Mouse (Mus musculus): ENCODE data around the gene Dcst2.
A peak's percentile ranks its signal among the peaks of the same experiment; 100 is the strongest.

Dcst2 gene

GRCm38 (mm10) chr3:89360237-89360636 lies 1.5 kb upstream of the Dcst2 start:
- no peak for DNase-seq (ENCODE audit: low read depth, low spot score)

GRCm38 (mm10) chr3:89364631-89365030 lies 2.9 kb downstream of the Dcst2 start:
- no peak for DNase-seq (ENCODE audit: low read depth, low spot score)

- no peak for DNase-seq (ENCODE audit: low read depth, low spot score)
These were observed 3.3 kb downstream of the Dcst2 start, which contains the start of gene Dcst1 for GRCm38 (mm10) chr3:89365153-89365485. Dcst1 (minus strand) TSS chr3:89365253.

GRCm38 (mm10) chr3:89365486-89366414 lies 4.0 kb downstream of the Dcst2 start:
- DNase-seq (ENCODE audit: low read depth, low spot score), result no peak

GRCm38 (mm10) chr3:89367338-89367737 lies 5.6 kb downstream of the Dcst2 start:
- DNase-seq (ENCODE audit: low read depth, low spot score), result no peak

DNA sequence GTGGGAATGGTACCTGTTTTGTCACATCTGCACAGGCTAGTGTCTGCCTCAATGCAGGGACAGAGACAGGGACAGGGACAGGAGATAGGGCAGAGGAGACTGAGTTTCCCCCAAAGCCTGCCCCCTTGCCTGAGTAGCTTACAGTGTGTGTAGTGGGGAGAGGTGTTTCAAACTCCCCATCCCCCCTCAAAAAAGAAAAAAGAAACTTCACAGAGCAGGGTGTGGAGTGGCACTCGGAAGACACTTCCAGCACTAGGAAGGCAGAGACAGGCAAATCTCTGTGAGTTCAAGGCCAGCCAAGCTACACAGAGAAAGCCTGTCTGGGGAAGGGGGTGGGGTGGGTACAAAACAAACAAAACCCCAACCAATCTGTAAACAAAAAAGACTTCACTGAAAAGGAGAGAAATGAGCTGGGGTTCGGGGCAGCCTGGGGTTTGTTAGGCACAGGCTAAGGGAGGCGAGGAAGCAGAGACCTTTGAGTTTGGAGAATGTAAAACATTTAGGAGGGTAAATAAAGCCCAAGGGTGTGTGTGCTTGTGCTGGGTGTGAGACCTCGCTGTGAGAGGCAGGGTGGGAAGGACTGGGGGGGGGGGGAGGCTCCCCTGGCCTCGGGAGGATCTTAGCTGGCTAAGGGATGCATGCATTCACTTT lies 11.9 kb downstream of the Dcst2 start:
- no peak for DNase-seq (ENCODE audit: low read depth, low spot score)

DNA sequence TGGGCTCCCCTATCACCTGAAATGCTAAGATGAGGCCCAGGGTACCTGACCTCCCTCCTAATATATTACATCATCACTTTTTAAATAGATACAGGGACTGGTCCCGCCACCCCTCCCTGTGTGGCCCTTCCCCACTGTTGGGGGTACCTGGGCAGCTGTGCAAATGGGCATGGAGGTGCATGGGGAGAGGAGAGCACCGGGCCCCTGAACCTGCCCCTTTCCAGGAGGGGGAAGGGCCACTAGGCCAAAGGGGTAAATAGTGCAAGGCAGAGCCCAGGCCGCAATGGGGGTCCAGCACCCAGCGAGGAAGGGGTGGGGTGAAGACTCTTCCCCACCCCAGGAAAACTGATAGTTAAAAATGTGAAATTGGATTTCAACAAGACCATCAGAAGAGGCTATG lies 16.1 kb downstream of the Dcst2 start:
- DNase-seq (ENCODE audit: low read depth, low spot score), result no peak

DNA sequence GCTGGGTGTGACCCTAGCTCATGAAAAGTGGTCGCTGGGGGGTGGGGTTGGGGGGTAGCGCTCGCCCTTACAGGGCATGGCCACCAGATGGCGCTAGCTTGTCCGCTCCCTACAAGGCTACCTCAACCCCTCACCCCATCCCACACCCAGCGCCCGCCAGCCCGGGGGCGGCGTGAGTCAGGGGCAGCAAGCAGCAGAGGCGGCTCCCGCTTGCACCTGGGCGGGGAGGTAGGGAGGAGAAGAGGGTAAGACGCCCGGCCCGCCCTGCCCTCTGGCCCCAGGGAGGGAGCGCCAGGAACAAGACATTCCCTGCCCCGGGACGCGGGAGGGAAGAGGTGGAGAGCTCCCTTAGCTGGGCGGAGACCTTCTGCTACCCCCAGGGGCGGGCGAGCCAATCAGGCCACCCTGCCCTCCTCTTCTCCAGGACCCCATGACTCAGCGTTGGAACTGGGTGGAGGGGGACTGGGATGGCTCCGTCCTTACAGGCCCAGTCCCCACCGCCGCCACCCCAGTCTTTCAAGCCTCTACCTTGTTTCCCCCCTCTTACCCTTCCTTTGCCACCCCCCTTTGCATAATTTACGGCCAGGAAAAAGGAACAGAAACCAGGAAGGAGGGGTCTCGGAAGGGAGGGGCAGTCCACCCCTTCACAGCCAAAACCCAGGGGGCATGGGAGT lies 16.8 kb downstream of the Dcst2 start:
- peak; percentile 83 for DNase-seq (ENCODE audit: low read depth, low spot score)

DNA sequence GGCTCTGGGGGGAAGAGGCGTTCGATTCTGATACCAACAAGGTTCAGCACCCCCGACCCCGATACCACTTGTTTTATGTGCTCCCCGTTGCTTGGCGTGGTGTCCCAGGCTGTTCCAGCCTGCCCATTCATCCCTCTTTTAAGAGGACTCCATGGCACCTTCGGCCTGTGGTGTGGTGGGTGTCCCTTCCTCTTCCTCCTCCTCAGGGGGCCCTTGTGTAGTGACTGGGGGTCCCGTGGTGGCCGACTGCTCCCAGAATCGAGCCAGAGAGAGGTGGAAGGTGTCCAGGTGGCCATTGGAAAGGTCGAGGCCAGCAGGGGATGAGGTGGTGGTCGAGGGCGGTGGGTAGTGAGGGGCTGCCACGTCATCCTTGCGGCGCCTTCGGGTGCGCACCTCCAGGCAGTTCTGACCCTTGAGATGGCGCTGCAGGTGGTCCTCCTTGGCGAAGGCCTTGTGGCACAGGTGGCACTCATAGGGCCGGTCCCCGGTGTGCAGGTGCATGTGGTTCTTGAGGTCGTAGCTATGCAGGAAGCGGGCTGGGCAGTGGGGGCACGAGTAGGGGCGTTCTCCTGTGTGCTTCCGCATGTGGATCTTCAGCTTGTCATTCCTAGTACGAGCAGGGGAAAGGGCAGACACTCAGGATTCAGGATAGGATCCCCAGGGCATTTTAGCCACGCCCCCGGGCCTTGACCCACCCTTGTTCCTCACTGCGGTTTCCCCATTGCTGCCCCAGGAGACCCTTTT lies 17.8 kb downstream of the Dcst2 start:
- peak; percentile 35 for DNase-seq (ENCODE audit: low read depth, low spot score)

DNA sequence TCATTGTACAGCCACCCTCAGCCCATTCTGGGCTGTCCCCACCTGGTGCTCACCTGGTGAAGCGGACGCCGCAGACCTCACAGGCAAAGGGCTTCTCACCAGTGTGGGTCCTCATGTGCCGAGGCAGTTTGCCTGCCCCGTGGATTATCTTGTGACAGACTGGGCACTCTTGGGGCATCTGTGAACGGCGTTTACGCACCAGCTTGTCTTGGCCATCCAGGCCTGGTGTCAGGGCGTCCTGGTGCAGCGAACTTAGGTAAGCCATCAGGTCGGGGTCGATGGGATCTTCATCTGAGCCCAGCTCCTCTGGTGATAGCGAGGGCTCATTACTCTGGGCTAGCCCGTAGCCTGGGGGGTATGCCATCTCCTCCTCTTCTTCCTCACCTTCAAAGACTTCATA lies 18.5 kb downstream of the Dcst2 start:
- DNase-seq (ENCODE audit: low read depth, low spot score), result no peak

DNA sequence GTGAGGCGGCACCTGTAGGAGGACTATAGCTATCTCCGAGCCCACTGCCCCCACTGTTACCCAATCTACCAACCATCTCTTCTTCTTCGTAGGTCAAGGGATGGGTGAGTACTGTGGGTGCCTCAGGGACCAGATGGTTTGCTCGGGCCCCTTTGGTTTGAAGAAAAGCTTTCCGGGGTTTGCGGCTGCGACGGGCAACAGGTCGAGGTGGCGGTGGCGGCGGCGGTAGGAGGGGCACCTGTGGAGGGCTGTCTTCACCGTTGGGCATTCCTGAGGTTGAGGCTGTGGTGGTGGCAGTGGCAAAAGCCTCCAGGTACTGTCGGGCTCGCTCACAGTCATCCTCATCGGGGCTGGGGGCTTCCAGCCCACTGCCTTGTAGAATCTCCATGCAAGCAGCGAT lies 18.9 kb downstream of the Dcst2 start:
- peak; percentile 29 for DNase-seq (ENCODE audit: low read depth, low spot score)

- DNase-seq (ENCODE audit: low read depth, low spot score), result no peak
These were observed 19.5 kb downstream of the Dcst2 start for GRCm38 (mm10) chr3:89381233-89381632.

DNA sequence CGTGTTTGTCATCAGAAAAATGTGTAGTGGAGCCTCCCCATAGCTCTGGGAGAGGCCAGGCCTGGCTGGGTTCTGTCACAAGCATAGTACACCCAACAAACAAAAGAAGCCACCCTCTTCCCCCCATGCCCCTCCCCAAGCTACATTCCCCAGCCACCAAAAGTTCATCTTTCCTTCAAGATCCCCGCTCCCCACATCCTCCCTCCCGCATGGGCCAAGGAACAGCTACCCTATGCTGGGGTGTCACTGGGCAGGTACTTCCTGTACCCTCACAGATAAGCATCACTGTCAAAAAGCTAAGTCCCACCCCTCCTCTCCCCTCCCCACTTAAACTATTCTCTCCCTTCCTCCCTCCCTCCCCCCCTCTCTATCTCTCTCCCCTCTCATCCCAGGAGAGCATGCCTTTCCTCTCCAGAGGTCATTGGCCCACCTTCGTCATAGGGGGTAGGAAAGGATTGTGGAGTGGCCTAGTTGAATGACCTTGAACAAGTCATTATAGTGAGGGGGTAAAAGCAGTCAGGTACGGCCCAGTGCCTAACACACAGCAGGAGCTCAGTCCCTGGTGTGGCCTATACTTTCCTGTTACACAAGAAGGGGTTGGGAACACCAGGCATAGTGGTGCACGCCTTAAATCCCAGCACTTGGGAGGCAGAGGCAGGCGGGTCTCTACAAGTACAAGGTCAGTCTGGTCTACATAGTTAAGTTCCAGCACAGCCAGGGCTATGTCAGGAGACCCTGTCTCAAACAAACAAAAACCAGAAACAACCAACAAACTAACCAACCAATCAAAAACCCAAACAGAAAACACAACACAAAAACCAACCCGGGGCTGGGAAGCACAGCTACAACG lies 20.5 kb downstream of the Dcst2 start:
- DNase-seq (ENCODE audit: low read depth, low spot score), result peak; percentile 70

DNA sequence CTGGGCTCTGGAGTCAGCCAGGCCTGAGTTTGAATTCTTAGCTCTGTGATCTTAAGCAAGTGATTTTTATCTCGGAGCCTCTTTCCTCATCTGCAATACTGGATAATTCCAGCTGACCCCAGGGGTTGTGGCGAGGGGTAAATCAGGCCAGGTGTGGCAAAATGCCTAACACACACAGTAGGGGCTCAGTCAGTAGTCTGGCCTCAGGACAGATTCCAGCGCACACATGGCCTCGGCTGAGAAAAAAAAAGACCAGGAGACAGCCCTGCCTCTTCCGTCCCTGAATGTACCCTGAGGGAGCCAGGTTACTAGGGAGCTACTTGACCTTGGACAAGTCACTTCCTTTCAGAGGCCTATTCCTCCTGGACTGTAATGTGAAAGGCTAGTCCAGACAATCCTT lies 21.2 kb downstream of the Dcst2 start:
- DNase-seq (ENCODE audit: low read depth, low spot score), result no peak

DNA sequence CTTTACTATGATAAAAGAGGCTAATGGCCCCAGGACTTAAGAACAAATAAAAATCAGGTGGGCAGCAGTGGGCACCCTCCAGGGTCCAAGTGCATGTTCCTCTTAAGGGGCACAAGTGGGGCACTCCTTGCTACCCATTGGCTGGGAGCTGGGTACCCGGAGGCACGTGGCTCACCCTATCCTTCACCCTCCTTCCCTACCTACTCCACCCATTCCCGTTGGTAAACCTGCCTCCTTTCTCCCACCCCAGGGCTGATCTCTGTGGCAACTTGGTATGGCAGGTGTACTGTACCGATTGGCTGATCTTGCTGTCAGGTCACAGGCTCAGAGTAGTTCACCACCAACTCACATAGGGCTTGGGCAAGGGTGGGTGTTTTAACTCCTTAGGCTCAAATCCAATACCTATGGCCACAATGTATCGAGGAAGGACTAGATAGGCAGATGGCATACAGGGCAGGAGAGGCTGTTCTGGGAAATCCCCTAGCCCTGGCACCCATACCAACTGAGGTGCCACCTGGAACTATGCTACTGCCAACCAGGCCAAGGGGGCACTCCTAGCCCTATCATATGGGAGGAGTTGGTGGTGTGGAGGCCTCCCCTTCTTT lies 22.0 kb downstream of the Dcst2 start:
- DNase-seq (ENCODE audit: low read depth, low spot score), result peak; percentile 48

GRCm38 (mm10) chr3:89384331-89385076 lies 22.7 kb downstream of the Dcst2 start:
- DNase-seq (ENCODE audit: low read depth, low spot score), result no peak

GRCm38 (mm10) chr3:89385451-89385850 lies 23.7 kb downstream of the Dcst2 start:
- DNase-seq (ENCODE audit: low read depth, low spot score), result peak; percentile 62

GRCm38 (mm10) chr3:89386438-89387420 lies 25.0 kb downstream of the Dcst2 start:
- peak; percentile 84 for DNase-seq (ENCODE audit: low read depth, low spot score)

Data from CD4-positive helper T cell, adult 2 months (primary cell).